Mouse (Mus musculus) spleen, adult 2 months (tissue): ENCODE data around the gene Alkbh2.

Source experiments
- CTCF ChIP-seq: fragments of 200-500 bp; IDR thresholded peaks from 2 replicates; pipeline ENCODE4 v1.5.1; 2011; ENCODE audit warnings: mild to moderate bottlenecking, inconsistent platforms; ENCODE audit not compliant: insufficient read depth, insufficient read length, insufficient replicate concordance; ENCODE audit errors: extremely low read depth
- POLR2A ChIP-seq: fragments of 200-500 bp; IDR thresholded peaks from 2 replicates; pipeline ENCODE4 v1.6.1; 2011; ENCODE audit warnings: low read depth, low read length, inconsistent platforms

DNA sequence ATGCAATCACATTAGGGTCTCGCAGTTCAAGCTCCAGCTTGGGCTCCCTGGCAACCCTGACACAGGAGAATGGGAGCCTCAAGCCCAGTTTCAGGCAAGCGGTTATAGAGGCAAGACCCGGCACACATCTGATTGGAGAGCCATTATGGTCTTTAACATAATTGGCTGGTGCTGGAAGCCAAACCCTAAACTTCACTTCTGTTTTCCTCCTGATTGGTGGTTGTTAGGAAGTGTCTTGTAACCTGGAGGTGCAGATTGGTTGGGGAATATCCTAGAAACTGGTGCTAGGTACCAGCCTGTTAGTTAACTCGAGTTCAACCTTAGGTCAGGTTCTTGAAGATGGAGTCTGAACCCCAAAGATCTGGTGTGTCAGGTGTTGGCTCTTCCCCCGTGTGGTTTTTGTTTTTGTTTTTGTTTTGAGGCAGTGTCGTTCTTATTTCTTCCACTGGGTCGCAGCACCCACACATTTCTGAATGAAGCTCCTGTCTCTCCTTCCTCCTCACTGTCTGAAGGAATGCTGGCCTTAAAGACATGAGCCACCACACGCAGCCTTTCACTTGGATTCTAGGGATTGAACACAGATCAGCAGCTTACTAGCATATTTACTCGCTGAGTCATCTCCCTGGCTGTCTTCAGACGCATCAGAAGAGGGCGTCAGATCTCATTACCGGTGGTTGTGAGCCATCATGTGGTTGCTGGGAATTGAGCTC lies 34.2 kb upstream of the Alkbh2 start:
- no peak for TF ChIP-seq POLR2A
- no peak for TF ChIP-seq CTCF
